Mouse (Mus musculus) myocyte (in vitro differentiated cells): ENCODE data around the gene Ankfy1. TPM values are rescaled to one million over a fixed set of nuclear protein-coding genes. Genes with fewer than 3 reads are reported as not detected.
A peak's percentile ranks its signal among the peaks of the same experiment; 100 is the strongest.

ENCODE experiments used
- H3K27me3 ChIP-seq: one replicate; pipeline ENCODE4 v1.6.1; 2011; ENCODE audit not compliant: control insufficient read depth, insufficient read depth, insufficient read length
- H3K36me3 ChIP-seq: one replicate; pipeline ENCODE4 v1.6.1; 2011; ENCODE audit not compliant: control insufficient read depth, insufficient read depth
- H3K4me2 ChIP-seq: one replicate; pipeline ENCODE4 v1.6.1; 2011; ENCODE audit warnings: low read depth, control low read depth
- H3K4me3 ChIP-seq: one replicate; pipeline ENCODE4 v1.5.1; 2011; ENCODE audit warnings: mild to moderate bottlenecking, control low read depth, moderate library complexity
- H3K79me2 ChIP-seq: one replicate; pipeline ENCODE4 v1.6.1; 2011; ENCODE audit not compliant: control insufficient read depth, insufficient read depth
- H3ac ChIP-seq: one replicate; pipeline ENCODE4 v1.6.1; 2011; ENCODE audit not compliant: control insufficient read depth, insufficient read length
- CEBPB ChIP-seq: IDR thresholded peaks from 2 replicates; pipeline ENCODE4 v1.6.1; 2011; ENCODE audit warnings: mild to moderate bottlenecking, moderate library complexity; ENCODE audit not compliant: poor library complexity, insufficient read depth, severe bottlenecking
- E2F4 ChIP-seq: IDR thresholded peaks from one replicate; pipeline ENCODE4 v1.6.1; 2011; ENCODE audit warnings: mild to moderate bottlenecking, control low read depth, moderate library complexity; ENCODE audit not compliant: insufficient read depth
- MAX ChIP-seq: IDR thresholded peaks from one replicate; pipeline ENCODE4 v1.6.1; 2011; ENCODE audit warnings: low read depth, mild to moderate bottlenecking, control low read depth
- MYOD1 ChIP-seq, 3 experiments: IDR thresholded peaks; one replicate each; pipeline ENCODE4 v1.6.1; 2011; ENCODE audit warnings: control low read depth in 2 of 3, low read depth in 2 of 3, mild to moderate bottlenecking in 2 of 3, moderate library complexity in 1 of 3; ENCODE audit not compliant: insufficient read length in 2 of 3, control insufficient read depth in 1 of 3
- MYOG ChIP-seq, 3 experiments: IDR thresholded peaks; one replicate each; pipeline ENCODE4 v1.6.1; 2011; ENCODE audit warnings: control low read depth in 2 of 3, low read depth in 2 of 3, mild to moderate bottlenecking in 2 of 3; ENCODE audit not compliant: insufficient read length in 2 of 3, control insufficient read depth in 1 of 3, insufficient read depth in 1 of 3
- POLR2A ChIP-seq: IDR thresholded peaks from one replicate; pipeline ENCODE4 v1.6.1; 2011; ENCODE audit warnings: low read depth, mild to moderate bottlenecking, control low read depth, moderate library complexity; ENCODE audit not compliant: insufficient read length
- POLR2AphosphoS2 ChIP-seq: IDR thresholded peaks from one replicate; pipeline ENCODE4 v1.6.1; 2011; ENCODE audit warnings: low read depth, control low read depth; ENCODE audit not compliant: insufficient read length
- REST ChIP-seq: IDR thresholded peaks from one replicate; pipeline ENCODE4 v1.6.1; 2011; ENCODE audit warnings: mild to moderate bottlenecking, control low read depth, moderate library complexity; ENCODE audit not compliant: insufficient read depth, insufficient read length
- SRF ChIP-seq: IDR thresholded peaks from one replicate; pipeline ENCODE4 v1.6.1; 2011; ENCODE audit warnings: low read depth; ENCODE audit not compliant: control insufficient read depth, insufficient read length
- TCF12 ChIP-seq: IDR thresholded peaks from one replicate; pipeline ENCODE4 v1.6.1; 2011; ENCODE audit warnings: mild to moderate bottlenecking, control low read depth; ENCODE audit not compliant: poor library complexity, insufficient read depth, severe bottlenecking
- TCF3 ChIP-seq: IDR thresholded peaks from one replicate; pipeline ENCODE4 v1.6.1; 2011; ENCODE audit warnings: low read depth, control low read depth; ENCODE audit not compliant: insufficient read length
- USF1 ChIP-seq: IDR thresholded peaks from one replicate; pipeline ENCODE4 v1.6.1; 2011; ENCODE audit warnings: low read depth, mild to moderate bottlenecking, control low read depth, moderate library complexity
- polyA plus RNA-seq: library from polyadenylated mRNA; unstranded; fragments of >200 nt; fragmentation: generic; extraction: Trizol; gene quantifications from one replicate; pipeline ENCODE4 v1.2.1, GENCODE M21; 2012; ENCODE audit warnings: missing spikeins

Ankfy1 gene
- 16.7 TPM for polyA plus RNA-seq

- Histone ChIP-seq H3ac (peak within 1 kb of the TSS; percentile 47), H3K4me3 (peak within 1 kb of the TSS; percentile 89), H3K36me3 (peaks cover 10% of the 10 kb centered on the region), H3K27me3 (no peaks in the 10 kb centered on the region), H3K4me2 (peak within 1 kb of the TSS; percentile 92), H3K79me2 (peaks cover 49% of the 10 kb centered on the region)
- TF ChIP-seq REST (no peak), E2F4 (peak; percentile 51), MAX (no peak), MYOD1 (IDR thresholded peaks at IDR 0.05; ENCODE audit: control insufficient read depth in 1 of 3, insufficient read length in 2 of 3, low read depth in 2 of 3) (no peak), POLR2AphosphoS2 (peak; percentile 93), TCF3 (no peak), CEBPB (no peak), POLR2A (peak; percentile 85)
Measured at GRCm38 (mm10) chr11:72689551-72690510, at the start of gene Ankfy1. Gene Ankfy1 (plus strand): TSS chr11:72690006.

GRCm38 (mm10) chr11:72642730-72643129, 47.1 kb upstream of the Ankfy1 start:
- no peaks in the 10 kb centered on the region for H3K27me3 ChIP-seq
- no peaks in the 10 kb centered on the region for H3K36me3 ChIP-seq
- no peak overlapping the region for H3K4me3 ChIP-seq
- TF ChIP-seq CEBPB: no peak
- no peak for TF ChIP-seq E2F4
- no peak for TF ChIP-seq REST
- TF ChIP-seq MYOG (IDR thresholded peaks at IDR 0.05; ENCODE audit: control insufficient read depth in 1 of 3, insufficient read depth in 1 of 3, insufficient read length in 2 of 3, low read depth in 2 of 3): no peak
- no peak for TF ChIP-seq TCF12
- no peak for TF ChIP-seq TCF3
- no peak for TF ChIP-seq USF1
- no peak for TF ChIP-seq MAX
- TF ChIP-seq SRF: no peak
- TF ChIP-seq MYOD1 (IDR thresholded peaks at IDR 0.05; ENCODE audit: control insufficient read depth in 1 of 3, insufficient read length in 2 of 3, low read depth in 2 of 3): no peak
- no peak for TF ChIP-seq POLR2A
- H3K79me2 ChIP-seq: peaks cover 96% of the 10 kb centered on the region
- no peak overlapping the region for H3ac ChIP-seq
- H3K4me2 ChIP-seq: no peak overlapping the region

DNA sequence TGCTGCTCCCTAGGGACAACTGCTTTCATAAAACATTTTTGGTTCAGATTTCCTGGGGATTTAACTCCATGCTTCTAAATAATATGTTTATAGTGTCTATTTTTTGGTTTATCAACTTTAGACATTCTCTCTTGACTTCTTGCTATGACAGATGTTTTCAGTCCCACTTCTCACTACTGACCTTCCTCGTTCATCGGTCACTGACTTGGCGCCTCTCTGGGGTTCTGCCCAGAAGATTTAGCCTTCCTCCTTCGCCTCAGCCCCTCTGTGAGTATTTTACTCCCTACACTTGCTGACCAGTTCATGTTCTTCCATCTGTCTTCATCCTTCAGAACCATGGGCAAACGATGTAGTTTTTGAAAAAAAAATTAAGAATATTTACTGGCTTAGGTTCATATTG, 44.4 kb upstream of the Ankfy1 start:
- Histone ChIP-seq H3K79me2 (peaks cover 96% of the 10 kb centered on the region), H3K4me2 (no peak overlapping the region), H3ac (no peak overlapping the region), H3K36me3 (no peaks in the 10 kb centered on the region), H3K4me3 (no peak overlapping the region), H3K27me3 (no peaks in the 10 kb centered on the region)
- no peak for TF ChIP-seq SRF
- no peak for TF ChIP-seq MYOD1 (IDR thresholded peaks at IDR 0.05; ENCODE audit: control insufficient read depth in 1 of 3, insufficient read length in 2 of 3, low read depth in 2 of 3)
- TF ChIP-seq REST: no peak
- no peak for TF ChIP-seq MAX
- TF ChIP-seq USF1: no peak

DNA sequence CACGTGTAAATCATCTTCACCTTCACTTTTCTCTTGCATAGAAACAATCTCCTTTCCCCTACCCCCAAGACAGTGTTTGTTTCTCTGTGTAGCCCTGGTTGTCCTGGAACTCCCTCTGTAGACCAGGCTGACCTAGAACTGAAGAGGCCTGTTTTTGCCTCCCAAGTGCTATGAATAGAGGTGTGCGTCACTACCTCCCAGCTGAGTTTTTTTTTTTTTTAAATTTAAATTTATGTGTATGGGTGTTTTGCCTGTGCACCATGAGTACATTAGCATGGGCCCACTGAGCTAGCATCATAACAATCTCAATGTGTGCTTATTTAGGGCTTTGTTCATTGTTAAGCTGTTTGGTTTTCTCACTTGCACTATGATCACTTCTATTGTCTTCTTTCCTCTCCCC, 39.5 kb upstream of the Ankfy1 start:
- no peak overlapping the region for H3K4me3 ChIP-seq
- H3ac ChIP-seq: no peak overlapping the region
- no peak overlapping the region for H3K4me2 ChIP-seq
- H3K79me2 ChIP-seq: peaks cover 81% of the 10 kb centered on the region
- TF ChIP-seq MYOD1 (IDR thresholded peaks at IDR 0.05; ENCODE audit: control insufficient read depth in 1 of 3, insufficient read length in 2 of 3, low read depth in 2 of 3) (no peak), TCF3 (no peak), E2F4 (no peak), MAX (no peak), TCF12 (no peak), POLR2A (no peak), CEBPB (no peak), MYOG (IDR thresholded peaks at IDR 0.05; ENCODE audit: control insufficient read depth in 1 of 3, insufficient read depth in 1 of 3, insufficient read length in 2 of 3, low read depth in 2 of 3) (no peak), POLR2AphosphoS2 (no peak)
- H3K27me3 ChIP-seq: no peaks in the 10 kb centered on the region
- no peaks in the 10 kb centered on the region for H3K36me3 ChIP-seq

- H3K27me3 ChIP-seq: no peaks in the 10 kb centered on the region
- no peaks in the 10 kb centered on the region for H3K36me3 ChIP-seq
- TF ChIP-seq POLR2A: no peak
- H3K79me2 ChIP-seq: peaks cover 77% of the 10 kb centered on the region
- no peak overlapping the region for H3ac ChIP-seq
- no peak overlapping the region for H3K4me3 ChIP-seq
- H3K4me2 ChIP-seq: no peak overlapping the region
Measured at GRCm38 (mm10) chr11:72659918-72660317, 29.9 kb upstream of the Ankfy1 start.
